Mouse (Mus musculus) lung, adult 2 months (tissue): ENCODE measurements around the gene Rpap3.

Source experiments
- CTCF ChIP-seq: fragments of 200-500 bp; IDR thresholded peaks from 2 replicates; pipeline ENCODE4 v1.5.1; 2011; ENCODE audit warnings: mild to moderate bottlenecking, low read length, control low read depth; ENCODE audit not compliant: insufficient read depth
- POLR2A ChIP-seq: fragments of 200-500 bp; IDR thresholded peaks from 2 replicates; pipeline ENCODE4 v1.6.1; 2011; ENCODE audit warnings: low read depth, mild to moderate bottlenecking, control low read depth, low read length, borderline replicate concordance; ENCODE audit errors: extremely low read depth

DNA sequence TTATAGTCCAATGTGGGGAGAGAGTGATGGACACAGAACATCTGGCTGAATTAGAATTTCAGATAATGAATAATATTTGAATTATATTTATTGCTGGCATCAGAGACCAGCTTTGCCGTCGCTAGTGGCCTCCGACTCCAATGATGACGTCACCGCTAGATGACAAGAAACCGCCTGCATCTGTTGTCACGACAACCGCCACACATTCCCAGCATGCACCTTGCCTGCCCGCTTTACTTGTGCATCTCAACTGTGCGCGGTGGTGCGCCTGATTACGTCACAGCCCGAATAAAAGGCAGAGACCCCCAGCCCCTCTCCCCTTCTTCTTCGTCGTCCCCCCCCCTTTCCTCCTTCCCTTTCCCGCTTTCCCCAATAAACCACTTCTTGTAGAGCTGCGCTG lies 57.4 kb downstream of the Rpap3 start:
- TF ChIP-seq CTCF (no peak), POLR2A (no peak)
